Mouse (Mus musculus) liver, embryonic 12.5 days (tissue): ENCODE data around the gene Edn3. TPM values are rescaled to one million over a fixed set of nuclear protein-coding genes. Genes with fewer than 3 reads are reported as not detected.

Experiments
- ATAC-seq: fragments of 200-750 bp; cut with Nextera tagmentation; 2 replicates; pipeline ENCODE4 v1.8.0; 2017; ENCODE audit warnings: moderate number of reproducible peaks, mild to moderate bottlenecking, moderate library complexity
- H3K27ac ChIP-seq: fragments of 300-500 bp; sonication (generic); 2 replicates; pipeline ENCODE4 v1.5.1; 2016; ENCODE audit warnings: mild to moderate bottlenecking
- H3K27me3 ChIP-seq: fragments of 300-500 bp; sonication (generic); replicated peaks from 2 replicates; pipeline ENCODE4 v1.6.1; 2016; ENCODE audit warnings: mild to moderate bottlenecking, moderate library complexity
- H3K36me3 ChIP-seq: fragments of 300-500 bp; sonication (generic); 2 replicates; pipeline ENCODE4 v1.6.1; 2016; ENCODE audit warnings: mild to moderate bottlenecking, moderate library complexity
- H3K4me1 ChIP-seq: fragments of 300-500 bp; sonication (generic); 2 replicates; pipeline ENCODE4 v1.6.1; 2016
- H3K4me2 ChIP-seq: fragments of 300-500 bp; sonication (generic); 2 replicates; pipeline ENCODE4 v1.6.1; 2016; ENCODE audit warnings: mild to moderate bottlenecking, moderate library complexity
- H3K4me3 ChIP-seq: fragments of 300-500 bp; sonication (generic); 2 replicates; pipeline ENCODE4 v1.5.1; 2016; ENCODE audit warnings: mild to moderate bottlenecking, moderate library complexity
- H3K9ac ChIP-seq: fragments of 300-500 bp; sonication (generic); 2 replicates; pipeline ENCODE4 v1.6.1; 2016; ENCODE audit warnings: mild to moderate bottlenecking, moderate library complexity
- H3K9me3 ChIP-seq: fragments of 300-500 bp; sonication (generic); replicated peaks from 2 replicates; pipeline ENCODE4 v1.6.1; 2016; ENCODE audit warnings: mild to moderate bottlenecking, moderate library complexity
- WGBS: fragments of 180-500 bp; shearing (Covaris S2); methylation state at CpG from one replicate; pipeline ENCODE4 v1.1.7; 2016; ENCODE audit not compliant: insufficient replicate concordance; 5-methylcytosine and 5-hydroxymethylcytosine counted together
- polyA plus RNA-seq: library from polyadenylated mRNA; unstranded; fragments of >200 nt; fragmentation: Nextera tagmentation; extraction: Ambion mirVana; gene quantifications from 2 replicates; pipeline ENCODE4 v1.2.1, GENCODE M21; 2016

Edn3 gene
- polyA plus RNA-seq, 1 experiment from 2014 or later: 0.98 TPM

- H3K9me3 ChIP-seq: no peaks in the 10 kb centered on the region
- H3K4me1 ChIP-seq: no peaks in the 10 kb centered on the region
- H3K4me3 ChIP-seq: no peak overlapping the region
- H3K4me2 ChIP-seq: peak overlapping the region; percentile 64
- 0 out of 2 replicates have a peak, but pooled peaks have one; percentile 19 for ATAC-seq
- H3K36me3 ChIP-seq: no peaks in the 10 kb centered on the region
- WGBS: 64% methylated on average over 6 of the region's 6 CpGs
- H3K27ac ChIP-seq: no peak overlapping the region
- H3K27me3 ChIP-seq: peaks cover 33% of the 10 kb centered on the region
- no peak overlapping the region for H3K9ac ChIP-seq
Observed at GRCm38 (mm10) chr2:174761452-174762101, 1.2 kb downstream of the Edn3 start.

- Histone ChIP-seq H3K9me3 (no peaks in the 10 kb centered on the region), H3K4me1 (no peaks in the 10 kb centered on the region), H3K4me2 (no peak overlapping the region), H3K27ac (no peak overlapping the region), H3K4me3 (no peak overlapping the region), H3K36me3 (no peaks in the 10 kb centered on the region), H3K27me3 (peaks cover 33% of the 10 kb centered on the region), H3K9ac (no peak overlapping the region)
- 85% methylated on average over 2 of the region's 2 CpGs for WGBS
- ATAC-seq: no peak
Observed at GRCm38 (mm10) chr2:174762310-174762709, 1.9 kb downstream of the Edn3 start.

GRCm38 (mm10) chr2:174768891-174769528, 8.6 kb downstream of the Edn3 start:
- H3K27me3 ChIP-seq: no peaks in the 10 kb centered on the region

GRCm38 (mm10) chr2:174774177-174775111, 14.0 kb downstream of the Edn3 start:
- H3K27me3 ChIP-seq: no peaks in the 10 kb centered on the region
- no peaks in the 10 kb centered on the region for H3K36me3 ChIP-seq
- no peak overlapping the region for H3K4me2 ChIP-seq
- no peaks in the 10 kb centered on the region for H3K4me1 ChIP-seq
- WGBS: 47% methylated on average over 10 of the region's 10 CpGs
- no peak overlapping the region for H3K9ac ChIP-seq
- no peaks in the 10 kb centered on the region for H3K9me3 ChIP-seq
- no peak for ATAC-seq
- no peak overlapping the region for H3K4me3 ChIP-seq
- H3K27ac ChIP-seq: no peak overlapping the region

More at GRCm38 (mm10) chr2:174768891-174769528, 8.6 kb downstream of the Edn3 start:
- Histone ChIP-seq H3K9ac (no peak overlapping the region), H3K4me3 (no peak overlapping the region), H3K4me2 (no peak overlapping the region), H3K4me1 (no peaks in the 10 kb centered on the region), H3K36me3 (no peaks in the 10 kb centered on the region), H3K9me3 (no peaks in the 10 kb centered on the region), H3K27ac (no peak overlapping the region)
- no peak for ATAC-seq
- 61% methylated on average over 7 of the region's 7 CpGs for WGBS

GRCm38 (mm10) chr2:174782016-174782415, 21.6 kb downstream of the Edn3 start:
- no peaks in the 10 kb centered on the region for H3K27me3 ChIP-seq
- no peak overlapping the region for H3K27ac ChIP-seq
- WGBS: 65% methylated on average over 4 of the region's 4 CpGs
- no peak overlapping the region for H3K4me2 ChIP-seq
- H3K9ac ChIP-seq: no peak overlapping the region
- H3K4me1 ChIP-seq: no peaks in the 10 kb centered on the region
- H3K4me3 ChIP-seq: no peak overlapping the region
- H3K9me3 ChIP-seq: no peaks in the 10 kb centered on the region
- no peaks in the 10 kb centered on the region for H3K36me3 ChIP-seq
- ATAC-seq: no peak

- Histone ChIP-seq H3K4me3 (no peak overlapping the region), H3K27ac (no peak overlapping the region), H3K4me1 (no peaks in the 10 kb centered on the region), H3K36me3 (no peaks in the 10 kb centered on the region), H3K9me3 (no peaks in the 10 kb centered on the region), H3K9ac (no peak overlapping the region), H3K4me2 (no peak overlapping the region), H3K27me3 (no peaks in the 10 kb centered on the region)
- ATAC-seq: no peak
- 51% methylated on average over 5 of the region's 5 CpGs for WGBS
Observed at GRCm38 (mm10) chr2:174782880-174783279, 22.5 kb downstream of the Edn3 start.

GRCm38 (mm10) chr2:174788830-174789229, 28.4 kb downstream of the Edn3 start:
- no peak overlapping the region for H3K27ac ChIP-seq
- H3K4me3 ChIP-seq: no peak overlapping the region
- no peaks in the 10 kb centered on the region for H3K9me3 ChIP-seq
- H3K36me3 ChIP-seq: no peaks in the 10 kb centered on the region
- no peak overlapping the region for H3K9ac ChIP-seq
- H3K4me1 ChIP-seq: no peaks in the 10 kb centered on the region
- no peak for ATAC-seq
- no peaks in the 10 kb centered on the region for H3K27me3 ChIP-seq
- H3K4me2 ChIP-seq: no peak overlapping the region

- Histone ChIP-seq H3K9ac (no peak overlapping the region), H3K27ac (no peak overlapping the region), H3K9me3 (no peaks in the 10 kb centered on the region), H3K4me1 (no peaks in the 10 kb centered on the region), H3K4me2 (no peak overlapping the region), H3K36me3 (no peaks in the 10 kb centered on the region), H3K4me3 (no peak overlapping the region), H3K27me3 (no peaks in the 10 kb centered on the region)
- ATAC-seq: no peak
- 67% methylated on average over 8 of the region's 8 CpGs for WGBS
Observed at GRCm38 (mm10) chr2:174792436-174793125, 32.2 kb downstream of the Edn3 start.

- Histone ChIP-seq H3K4me3 (no peak overlapping the region), H3K27ac (no peak overlapping the region), H3K36me3 (no peaks in the 10 kb centered on the region), H3K4me2 (no peak overlapping the region), H3K27me3 (no peaks in the 10 kb centered on the region), H3K9me3 (no peaks in the 10 kb centered on the region), H3K9ac (no peak overlapping the region), H3K4me1 (no peaks in the 10 kb centered on the region)
- ATAC-seq: no peak
- 79% methylated on average over 1 of the region's 1 CpGs for WGBS
Observed at GRCm38 (mm10) chr2:174793181-174793580, 32.8 kb downstream of the Edn3 start.

- H3K9me3 ChIP-seq: no peaks in the 10 kb centered on the region
- no peaks in the 10 kb centered on the region for H3K4me1 ChIP-seq
- no peak overlapping the region for H3K4me2 ChIP-seq
- H3K4me3 ChIP-seq: no peak overlapping the region
- no peak overlapping the region for H3K27ac ChIP-seq
- no peak for ATAC-seq
- no peaks in the 10 kb centered on the region for H3K27me3 ChIP-seq
- WGBS: 80% methylated on average over 2 of the region's 2 CpGs
- no peak overlapping the region for H3K9ac ChIP-seq
- no peaks in the 10 kb centered on the region for H3K36me3 ChIP-seq
Observed at GRCm38 (mm10) chr2:174796998-174797397, 36.6 kb downstream of the Edn3 start.

- H3K27ac ChIP-seq: no peak overlapping the region
- no peak for ATAC-seq
- H3K36me3 ChIP-seq: no peaks in the 10 kb centered on the region
- no peak overlapping the region for H3K9ac ChIP-seq
- no peaks in the 10 kb centered on the region for H3K27me3 ChIP-seq
- H3K4me3 ChIP-seq: no peak overlapping the region
- no peaks in the 10 kb centered on the region for H3K9me3 ChIP-seq
- 71% methylated on average over 4 of the region's 4 CpGs for WGBS
- H3K4me2 ChIP-seq: no peak overlapping the region
- H3K4me1 ChIP-seq: no peaks in the 10 kb centered on the region
Observed at GRCm38 (mm10) chr2:174797495-174798068, 37.2 kb downstream of the Edn3 start.
